In genomic region chr1:184734067-184734830, GRCm38 (mm10) we compare ENCODE assay signal across 8 mouse cellular contexts. TPM values are rescaled to one million over a fixed set of nuclear protein-coding genes. Genes with fewer than 3 reads are reported as not detected.
DNase-seq lines count a peak whose midpoint lies in the region; ATAC-seq and TF ChIP-seq lines count a peak whose summit lies in the region.

No protein-coding gene starts in this region.

- ATAC-seq in megakaryocyte-erythroid progenitor cell, adult 5-6 weeks (replicated peaks; ENCODE audit: low FRiP score, low TSS enrichment, poor library complexity, severe bottlenecking) = peak; percentile 33; the same call in 1 of the 2 replicates

- no peak for TF ChIP-seq POLR2A in spleen, adult 2 months (IDR thresholded peaks at IDR 0.05; ENCODE audit: low read depth, low read length)
- 0 out of 2 replicates have a peak, but pooled peaks have one; percentile 2 for TF ChIP-seq POLR2A in heart, adult 2 months (IDR thresholded peaks at IDR 0.05; ENCODE audit: insufficient read depth, low read depth, low read length)

- H3K79me2 ChIP-seq in heart, adult 2 months (replicated peaks; ENCODE audit: control insufficient read depth, insufficient read depth, low read length) = no peaks in the 10 kb centered on the region

- H3K27ac ChIP-seq in spleen, adult 2 months (ENCODE audit: insufficient read depth, low read length) = peak overlapping the region; percentile 14; the same call in 1 of the 2 replicates
- peak overlapping the region; percentile 82 for H3K27ac ChIP-seq in heart, adult 2 months

- H3K27me3 ChIP-seq in spleen, adult 2 months (ENCODE audit: control insufficient read depth, insufficient read depth, low read length) = peaks cover 9% of the 10 kb centered on the region; the same call in 1 of the 2 replicates
- no peaks in the 10 kb centered on the region; the same call in 1 of the 2 replicates for H3K27me3 ChIP-seq in heart, adult 2 months (ENCODE audit: control insufficient read depth, insufficient read depth, low read length)

- WGBS in spleen, adult 2 months = 4% methylated on average over 27 of the region's 27 CpGs
- WGBS in heart, adult 2 months = 4% methylated on average over 27 of the region's 27 CpGs

- no peak for TF ChIP-seq EP300 in heart, adult 2 months (IDR thresholded peaks at IDR 0.05; ENCODE audit: insufficient read depth, low read depth, low read length)

- no peaks in the 10 kb centered on the region for H3K36me3 ChIP-seq in spleen, adult 2 months (ENCODE audit: control insufficient read depth, insufficient read depth, low read length)
- peaks cover 2% of the 10 kb centered on the region; the same call in 1 of the 2 replicates for H3K36me3 ChIP-seq in heart, adult 2 months (ENCODE audit: control insufficient read depth, insufficient read depth, low read length)

- H3K9ac ChIP-seq in heart, adult 2 months (ENCODE audit: low read depth, low read length) = peak overlapping the region; percentile 27

- no peak for TF ChIP-seq CTCF in spleen, adult 2 months (IDR thresholded peaks at IDR 0.05; ENCODE audit: extremely low read depth, insufficient read depth, insufficient read length, insufficient replicate concordance)
- TF ChIP-seq CTCF in heart, adult 2 months (IDR thresholded peaks at IDR 0.05) = no peak

- intact Hi-C loops in heart, adult 2 months (cut with DNase I) = loop anchor here (2.0 to 10.0 kb wide), 2 partner anchors 285 to 699 kb away; partner anchors contain the start of gene 1700056E22Rik

- peak in 1 of 2 experiments; percentile 18 for DNase-seq in spleen, adult 2 months (ENCODE audit: low read depth in 1 of 2, low spot score in 2 of 2)
- DNase-seq in spleen, postnatal 4 days (ENCODE audit: low spot score in 2 of 2) = no peak
- peak; percentile 59 to 65 for DNase-seq in heart, adult 2 months
- DNase-seq in kidney, postnatal 25 days = peak; percentile 23 to 36
- DNase-seq in urinary bladder, postnatal 14 days (ENCODE audit: low spot score) = no peak
- no peak for DNase-seq in adrenal gland, postnatal 4 days (ENCODE audit: low spot score in 2 of 2)
- no peak for DNase-seq in right cerebral cortex, adult 18-20 months

- peaks cover 9% of the 10 kb centered on the region for H3K4me1 ChIP-seq in spleen, adult 2 months (ENCODE audit: control insufficient read depth, insufficient read depth, insufficient read length)
- peaks cover 6% of the 10 kb centered on the region for H3K4me1 ChIP-seq in heart, adult 2 months (ENCODE audit: control insufficient read depth, insufficient read depth, low read length)

- peak overlapping the region; percentile 52 for H3K4me3 ChIP-seq in spleen, adult 2 months (ENCODE audit: extremely low read depth, insufficient read depth, insufficient read length)
- H3K4me3 ChIP-seq in heart, adult 2 months = peak overlapping the region; percentile 67

RNA-seq across cellular contexts. Expression of gene Hlx, which starts 1.8 kb away (rescaled TPM):
- 24.1 and 33.9 TPM in 2 replicates for polyA plus RNA-seq in spleen, adult 2 months (2012; rRNA removed)
- total RNA-seq in heart, adult 2 months (2021) = 10 to 100 TPM in 1 of 2 experiments, 1 to 10 TPM in 1; 7.6 to 10.8 TPM
- 8.8 and 11.4 TPM in 2 replicates for polyA plus RNA-seq in heart, adult 2 months (2012; rRNA removed)
- 0.96 and 1.4 TPM in 2 replicates for total RNA-seq in megakaryocyte-erythroid progenitor cell, adult 5-6 weeks (2014; fragmentation: Nextera tagmentation)
- total RNA-seq in megakaryocyte-erythroid progenitor cell, adult 5-6 weeks (2017) = 1.7 TPM in 1 of 2 replicates, not detected in the other
- 10 to 100 TPM; 26.6 to 27.3 TPM for total RNA-seq in adrenal gland, postnatal 4 days (2021)

Comparison
In these comparisons a context has a peak if more than half of its experiments do, and no peak if none do; other contexts are left out.
1. DNase-seq: peak in heart, adult 2 months (2 of 2) and kidney, postnatal 25 days (2 of 2); none in spleen, postnatal 4 days (0 of 2), urinary bladder, postnatal 14 days (single experiment), adrenal gland, postnatal 4 days (0 of 2) and right cerebral cortex, adult 18-20 months (single experiment).